Mouse (Mus musculus): ENCODE data around the gene Ezr. TPM values are rescaled to one million over a fixed set of nuclear protein-coding genes. Genes with fewer than 3 reads are reported as not detected.

Gene Ezr
- total RNA-seq, 2 experiments from 2014 or later, result 42.4 to 46.8 TPM

- DNase-seq (ENCODE audit: low spot score in 2 of 2), result no peak
These were observed 10.7 kb downstream of the Ezr start for GRCm38 (mm10) chr17:6771661-6772489.

GRCm38 (mm10) chr17:6769602-6770001, 13.0 kb downstream of the Ezr start:
- no peak for DNase-seq (ENCODE audit: low spot score in 2 of 2)

GRCm38 (mm10) chr17:6768301-6768788, 14.2 kb downstream of the Ezr start:
- DNase-seq (ENCODE audit: low spot score in 2 of 2), result no peak

- no peak for DNase-seq (ENCODE audit: low spot score in 2 of 2)
These were observed 14.8 kb downstream of the Ezr start for GRCm38 (mm10) chr17:6767771-6768170.

- DNase-seq (ENCODE audit: low spot score in 2 of 2), result no peak
These were observed 15.8 kb downstream of the Ezr start for GRCm38 (mm10) chr17:6766823-6767222.

- no peak for DNase-seq (ENCODE audit: low spot score in 2 of 2)
These were observed 16.7 kb downstream of the Ezr start for GRCm38 (mm10) chr17:6765886-6766285.

- DNase-seq (ENCODE audit: low spot score in 2 of 2), result no peak
These were observed 17.9 kb downstream of the Ezr start for GRCm38 (mm10) chr17:6764730-6765129.

- DNase-seq (ENCODE audit: low spot score in 2 of 2), result no peak
These were observed 18.4 kb downstream of the Ezr start for GRCm38 (mm10) chr17:6764227-6764593.

GRCm38 (mm10) chr17:6763513-6764226, 18.9 kb downstream of the Ezr start:
- no peak for DNase-seq (ENCODE audit: low spot score in 2 of 2)

- no peak for DNase-seq (ENCODE audit: low spot score in 2 of 2)
These were observed 22.8 kb downstream of the Ezr start for GRCm38 (mm10) chr17:6759717-6760292.

- DNase-seq (ENCODE audit: low spot score in 2 of 2), result no peak
These were observed 23.7 kb downstream of the Ezr start for GRCm38 (mm10) chr17:6758845-6759244.

GRCm38 (mm10) chr17:6757902-6758301, 24.7 kb downstream of the Ezr start:
- no peak for DNase-seq (ENCODE audit: low spot score in 2 of 2)

- DNase-seq (ENCODE audit: low spot score in 2 of 2), result no peak
These were observed 26.7 kb downstream of the Ezr start for GRCm38 (mm10) chr17:6755873-6756272.

- no peak for DNase-seq (ENCODE audit: low spot score in 2 of 2)
These were observed 27.4 kb downstream of the Ezr start for GRCm38 (mm10) chr17:6755176-6755575.

- no peak for DNase-seq (ENCODE audit: low spot score in 2 of 2)
These were observed 30.2 kb downstream of the Ezr start for GRCm38 (mm10) chr17:6752375-6752774.

GRCm38 (mm10) chr17:6751221-6751859, 31.2 kb downstream of the Ezr start:
- no peak for DNase-seq (ENCODE audit: low spot score in 2 of 2)

- DNase-seq (ENCODE audit: low spot score in 2 of 2), result no peak
These were observed 33.7 kb downstream of the Ezr start for GRCm38 (mm10) chr17:6748779-6749464.

GRCm38 (mm10) chr17:6747478-6747877, 35.1 kb downstream of the Ezr start:
- no peak for DNase-seq (ENCODE audit: low spot score in 2 of 2)

GRCm38 (mm10) chr17:6746452-6747231, 35.9 kb downstream of the Ezr start:
- DNase-seq (ENCODE audit: low spot score in 2 of 2), result no peak

GRCm38 (mm10) chr17:6745975-6746374, 36.6 kb downstream of the Ezr start:
- no peak for DNase-seq (ENCODE audit: low spot score in 2 of 2)
